Mouse (Mus musculus) bone marrow macrophage, adult 2 months (primary cell): ENCODE measurements around the gene Ptbp1.

Experiments used
- CTCF ChIP-seq: IDR thresholded peaks from 2 replicates; pipeline ENCODE4 v1.5.1; 2012; ENCODE audit warnings: low read depth, mild to moderate bottlenecking, low read length, moderate library complexity
- POLR2A ChIP-seq: IDR thresholded peaks from 2 replicates; pipeline ENCODE4 v1.6.1; 2012; ENCODE audit warnings: mild to moderate bottlenecking, low read depth, low read length, borderline replicate concordance

GRCm38 (mm10) chr10:79840644-79841551, 13.3 kb upstream of the Ptbp1 start:
- no peak for TF ChIP-seq CTCF
- TF ChIP-seq POLR2A, result no peak
